In the genomic region with DNA sequence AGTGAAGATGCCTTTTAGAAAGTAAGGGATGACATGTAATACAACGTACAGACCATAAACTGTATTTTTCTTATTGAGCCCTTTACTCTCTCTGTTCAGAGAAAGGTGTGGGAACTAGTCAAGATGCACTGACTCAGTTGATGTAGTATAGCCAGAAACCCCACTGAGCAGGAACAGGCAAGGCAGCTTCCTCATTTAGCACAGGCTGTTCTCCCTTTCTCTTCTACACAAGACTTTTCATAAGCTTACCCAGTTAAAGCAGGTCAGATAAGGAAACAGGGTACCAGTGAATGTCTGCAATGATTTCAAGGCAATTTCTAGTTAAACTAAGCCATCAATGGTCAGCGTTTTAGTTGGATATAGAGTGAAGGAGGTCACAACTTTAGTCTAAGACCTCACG, we compare ENCODE assay signal across 28 mouse cellular contexts. TPM values are rescaled to one million over a fixed set of nuclear protein-coding genes. Genes with fewer than 3 reads are reported as not detected.
DNase-seq lines count a peak whose midpoint lies in the region; ATAC-seq and TF ChIP-seq lines count a peak whose summit lies in the region.
"Had no signal": no experiment of that assay in that cellular context is flagged by ENCODE, and none has a peak within 500 bp of the region (broad histone marks: within the 10 kb centered on the region; RNA-seq: fewer than 3 reads in every experiment).

No protein-coding gene starts in this region.

- peak overlapping the region; percentile 73 for H3K9ac ChIP-seq in liver, embryonic 16.5 days (ENCODE audit: low read depth, low read length)
- no peak overlapping the region for H3K9ac ChIP-seq in midbrain, postnatal 0 days (replicated peaks; ENCODE audit: low read length, poor library complexity, severe bottlenecking)
- no peak overlapping the region for H3K9ac ChIP-seq in midbrain, embryonic 15.5 days
- H3K9ac ChIP-seq: embryonic facial prominence, embryonic 12.5 days; heart, embryonic 15.5 days; midbrain, embryonic 13.5 days had no signal

- peak overlapping the region; percentile 99 for H3K27ac ChIP-seq in liver, embryonic 16.5 days (ENCODE audit: low read length)
- no peak overlapping the region for H3K27ac ChIP-seq in midbrain, postnatal 0 days (ENCODE audit: low read depth, low read length)
- H3K27ac ChIP-seq in midbrain, embryonic 15.5 days = no peak overlapping the region
- H3K27ac ChIP-seq: embryonic facial prominence, embryonic 12.5 days; heart, embryonic 15.5 days; midbrain, embryonic 13.5 days had no signal

- peaks cover 87% of the 10 kb centered on the region for H3K4me1 ChIP-seq in erythroblast, embryonic 14.5 days (ENCODE audit: control insufficient read depth)
- peaks cover 32% of the 10 kb centered on the region for H3K4me1 ChIP-seq in liver, embryonic 16.5 days (ENCODE audit: control insufficient read depth, low read depth, low read length)
- H3K4me1 ChIP-seq in midbrain, postnatal 0 days (ENCODE audit: insufficient read depth, low read length) = no peaks in the 10 kb centered on the region
- H3K4me1 ChIP-seq in midbrain, embryonic 15.5 days = no peaks in the 10 kb centered on the region
- H3K4me1 ChIP-seq: embryonic facial prominence, embryonic 12.5 days; heart, embryonic 15.5 days; midbrain, embryonic 13.5 days had no signal

- H3K9me3 ChIP-seq in erythroblast, embryonic 14.5 days (ENCODE audit: control insufficient read depth, low read length) = no peaks in the 10 kb centered on the region
- no peaks in the 10 kb centered on the region for H3K9me3 ChIP-seq in liver, embryonic 16.5 days (replicated peaks; ENCODE audit: control insufficient read depth, low read length)
- no peaks in the 10 kb centered on the region for H3K9me3 ChIP-seq in midbrain, postnatal 0 days (ENCODE audit: low read length)
- no peaks in the 10 kb centered on the region for H3K9me3 ChIP-seq in midbrain, embryonic 15.5 days
- H3K9me3 ChIP-seq: embryonic facial prominence, embryonic 12.5 days; heart, embryonic 15.5 days; midbrain, embryonic 13.5 days had no signal

- peaks cover 6% of the 10 kb centered on the region for H3K36me3 ChIP-seq in erythroblast, embryonic 14.5 days (ENCODE audit: control insufficient read depth)
- H3K36me3 ChIP-seq in liver, embryonic 16.5 days (ENCODE audit: control insufficient read depth, insufficient read depth) = no peaks in the 10 kb centered on the region
- no peaks in the 10 kb centered on the region for H3K36me3 ChIP-seq in midbrain, postnatal 0 days (ENCODE audit: insufficient read depth, low read length)
- H3K36me3 ChIP-seq in midbrain, embryonic 15.5 days (replicated peaks) = no peaks in the 10 kb centered on the region
- H3K36me3 ChIP-seq: embryonic facial prominence, embryonic 12.5 days; heart, embryonic 15.5 days; midbrain, embryonic 13.5 days had no signal

- no peak for TF ChIP-seq CTCF in midbrain, postnatal 0 days (IDR thresholded peaks at IDR 0.05)

- no peak for ATAC-seq in liver, embryonic 16.5 days (ENCODE audit: low read depth)
- no peak for ATAC-seq in midbrain, postnatal 0 days (ENCODE audit: low FRiP score)
- ATAC-seq in midbrain, embryonic 15.5 days (replicated peaks) = no peak
- ATAC-seq: CD4-positive, CD25-positive, alpha-beta regulatory T cell, adult 4 months; forebrain, embryonic 16.5 days; midbrain, embryonic 13.5 days had no signal

- peak overlapping the region; percentile 47 for H3K4me3 ChIP-seq in erythroblast, embryonic 14.5 days (replicated peaks)
- peak overlapping the region; percentile 22; the same call in 1 of the 2 replicates for H3K4me3 ChIP-seq in liver, embryonic 16.5 days (ENCODE audit: low read depth, low read length)
- no peak overlapping the region for H3K4me3 ChIP-seq in midbrain, postnatal 0 days (ENCODE audit: low read depth, low read length)
- no peak overlapping the region for H3K4me3 ChIP-seq in midbrain, embryonic 15.5 days
- H3K4me3 ChIP-seq: embryonic facial prominence, embryonic 12.5 days; heart, embryonic 15.5 days; midbrain, embryonic 13.5 days; myocyte had no signal

- H3K27me3 ChIP-seq in erythroblast, embryonic 14.5 days (ENCODE audit: control insufficient read depth) = no peaks in the 10 kb centered on the region
- H3K27me3 ChIP-seq in liver, embryonic 16.5 days (ENCODE audit: control insufficient read depth, insufficient read depth, low read depth, low read length) = no peaks in the 10 kb centered on the region
- no peaks in the 10 kb centered on the region for H3K27me3 ChIP-seq in midbrain, postnatal 0 days (ENCODE audit: insufficient read depth, low read length)
- H3K27me3 ChIP-seq in midbrain, embryonic 15.5 days (replicated peaks) = no peaks in the 10 kb centered on the region
- H3K27me3 ChIP-seq: embryonic facial prominence, embryonic 12.5 days; heart, embryonic 15.5 days; midbrain, embryonic 13.5 days had no signal

- peak overlapping the region; percentile 50 for H3K4me2 ChIP-seq in liver, embryonic 16.5 days (ENCODE audit: low read depth, low read length)
- no peak overlapping the region for H3K4me2 ChIP-seq in midbrain, postnatal 0 days (ENCODE audit: low read depth, low read length, poor library complexity, severe bottlenecking)
- H3K4me2 ChIP-seq in midbrain, embryonic 15.5 days = no peak overlapping the region
- H3K4me2 ChIP-seq: embryonic facial prominence, embryonic 12.5 days; heart, embryonic 15.5 days; midbrain, embryonic 13.5 days had no signal

- 37% methylated on average over 3 of the region's 3 CpGs for WGBS in liver, embryonic 16.5 days (ENCODE audit: insufficient replicate concordance)
- WGBS in midbrain, postnatal 0 days = 82% methylated on average over 3 of the region's 3 CpGs
- 89% methylated on average over 3 of the region's 3 CpGs for WGBS in midbrain, embryonic 15.5 days

- DNase-seq in A20 (ENCODE audit: low read depth, low spot score) (peak; percentile 70), ES-CJ7 (ENCODE audit: low read depth, low spot score) (peak; percentile 12)
- DNase-seq in midbrain, postnatal 0 days (ENCODE audit: low spot score) = no peak
- DNase-seq in thymus, postnatal 0 days (ENCODE audit: low spot score) = no peak
- DNase-seq: cerebellum, adult 9-10 months; kidney, adult 9 months; kidney, postnatal 36 days; thymus, postnatal 36 days had no signal

RNA-seq across cellular contexts. Expression of a gene that starts 8.5 kb away (rescaled TPM):
- 85.0 and 543 TPM in 2 replicates for polyA plus RNA-seq in erythroblast, embryonic 14.5 days (2012)
- 114 and 115 TPM in 2 replicates for polyA plus RNA-seq in liver, embryonic 16.5 days (2015; fragmentation: Nextera tagmentation; extraction: Ambion mirVana)
- 1.0 TPM in 1 of 2 replicates, not detected in the other for total RNA-seq in midbrain, postnatal 0 days (2014; rRNA removed)
- 1.1 TPM in 1 of 2 replicates, not detected in the other for polyA plus RNA-seq in midbrain, postnatal 0 days (2015; fragmentation: Nextera tagmentation; extraction: Ambion mirVana)
- polyA plus RNA-seq in midbrain, embryonic 15.5 days (2015; fragmentation: Nextera tagmentation; extraction: Ambion mirVana) = 155 and 221 TPM in 2 replicates
- polyA plus RNA-seq in thymus, postnatal 0 days (2015; fragmentation: Nextera tagmentation; extraction: Ambion mirVana) = 2.1 and 2.6 TPM in 2 replicates
- total RNA-seq: adrenal gland, adult 18-20 months; adrenal gland, postnatal 4 days; gastrocnemius, postnatal 36 days; layer of hippocampus, postnatal 10 days; left cerebral cortex, postnatal 14 days had no signal
- polyA plus RNA-seq: CD4-positive, CD25-positive, alpha-beta regulatory T cell, adult 4 months; myocyte; small intestine, adult 2 months had no signal

RNA-seq across cellular contexts. Expression of a gene that starts 18.6 kb away (rescaled TPM):
- polyA plus RNA-seq in erythroblast, embryonic 14.5 days (2012) = 4.0 and 4.3 TPM in 2 replicates
- 24.9 and 31.8 TPM in 2 replicates for polyA plus RNA-seq in liver, embryonic 16.5 days (2015; fragmentation: Nextera tagmentation; extraction: Ambion mirVana)
- not detected in 2 replicates for total RNA-seq in midbrain, postnatal 0 days (2014; rRNA removed)
- not detected in 2 replicates for polyA plus RNA-seq in midbrain, postnatal 0 days (2015; fragmentation: Nextera tagmentation; extraction: Ambion mirVana)
- polyA plus RNA-seq in midbrain, embryonic 15.5 days (2015; fragmentation: Nextera tagmentation; extraction: Ambion mirVana) = 1.8 and 2.5 TPM in 2 replicates
- polyA plus RNA-seq in thymus, postnatal 0 days (2015; fragmentation: Nextera tagmentation; extraction: Ambion mirVana) = 0.88 and 1.3 TPM in 2 replicates
- total RNA-seq: adrenal gland, adult 18-20 months; adrenal gland, postnatal 4 days; gastrocnemius, postnatal 36 days; layer of hippocampus, postnatal 10 days; left cerebral cortex, postnatal 14 days had no signal
- polyA plus RNA-seq: CD4-positive, CD25-positive, alpha-beta regulatory T cell, adult 4 months; cortical plate, adult 2 months; forebrain, embryonic 16.5 days; myocyte; small intestine, adult 2 months had no signal

RNA-seq across cellular contexts. Expression of a gene that starts 21.2 kb away (rescaled TPM):
- polyA plus RNA-seq in erythroblast, embryonic 14.5 days (2012) = 0.10 TPM in 1 of 2 replicates, not detected in the other
- 0.22 TPM in 1 of 2 replicates, not detected in the other for polyA plus RNA-seq in liver, embryonic 16.5 days (2015; fragmentation: Nextera tagmentation; extraction: Ambion mirVana)
- total RNA-seq in midbrain, postnatal 0 days (2014; rRNA removed) = not detected in 2 replicates
- polyA plus RNA-seq in midbrain, postnatal 0 days (2015; fragmentation: Nextera tagmentation; extraction: Ambion mirVana) = not detected in 2 replicates
- polyA plus RNA-seq in midbrain, embryonic 15.5 days (2015; fragmentation: Nextera tagmentation; extraction: Ambion mirVana) = not detected in 2 replicates
- not detected in 2 replicates for polyA plus RNA-seq in thymus, postnatal 0 days (2015; fragmentation: Nextera tagmentation; extraction: Ambion mirVana)
- total RNA-seq: adrenal gland, adult 18-20 months; adrenal gland, postnatal 4 days; gastrocnemius, postnatal 36 days; layer of hippocampus, postnatal 10 days; left cerebral cortex, postnatal 14 days had no signal
- polyA plus RNA-seq: CD4-positive, CD25-positive, alpha-beta regulatory T cell, adult 4 months; cortical plate, adult 2 months; forebrain, embryonic 16.5 days; heart, embryonic 15.5 days; hindbrain, embryonic 11.5 days; limb, embryonic 14.5 days; lung, embryonic 16.5 days; midbrain, embryonic 13.5 days; myocyte; neural tube, embryonic 14.5 days; small intestine, adult 2 months had no signal

RNA-seq across cellular contexts. Expression of a gene that starts 24.5 kb away (rescaled TPM):
- polyA plus RNA-seq in erythroblast, embryonic 14.5 days (2012) = not detected in 2 replicates
- not detected in 2 replicates for polyA plus RNA-seq in liver, embryonic 16.5 days (2015; fragmentation: Nextera tagmentation; extraction: Ambion mirVana)
- not detected in 2 replicates for total RNA-seq in midbrain, postnatal 0 days (2014; rRNA removed)
- polyA plus RNA-seq in midbrain, postnatal 0 days (2015; fragmentation: Nextera tagmentation; extraction: Ambion mirVana) = not detected in 2 replicates
- not detected in 2 replicates for polyA plus RNA-seq in midbrain, embryonic 15.5 days (2015; fragmentation: Nextera tagmentation; extraction: Ambion mirVana)
- not detected in 2 replicates for polyA plus RNA-seq in thymus, postnatal 0 days (2015; fragmentation: Nextera tagmentation; extraction: Ambion mirVana)
- total RNA-seq: adrenal gland, adult 18-20 months; adrenal gland, postnatal 4 days; gastrocnemius, postnatal 36 days; layer of hippocampus, postnatal 10 days; left cerebral cortex, postnatal 14 days had no signal
- polyA plus RNA-seq: cortical plate, adult 2 months; embryonic facial prominence, embryonic 12.5 days; forebrain, embryonic 16.5 days; heart, embryonic 15.5 days; hindbrain, embryonic 11.5 days; limb, embryonic 14.5 days; lung, embryonic 16.5 days; midbrain, embryonic 13.5 days; myocyte; neural tube, embryonic 14.5 days; small intestine, adult 2 months had no signal

RNA-seq across cellular contexts. Expression of a gene that starts 32.8 kb away (rescaled TPM):
- not detected in 2 replicates for polyA plus RNA-seq in erythroblast, embryonic 14.5 days (2012)
- polyA plus RNA-seq in liver, embryonic 16.5 days (2015; fragmentation: Nextera tagmentation; extraction: Ambion mirVana) = not detected in 2 replicates
- 0.05 TPM in 1 of 2 replicates, not detected in the other for total RNA-seq in midbrain, postnatal 0 days (2014; rRNA removed)
- polyA plus RNA-seq in midbrain, postnatal 0 days (2015; fragmentation: Nextera tagmentation; extraction: Ambion mirVana) = not detected in 2 replicates
- not detected in 2 replicates for polyA plus RNA-seq in midbrain, embryonic 15.5 days (2015; fragmentation: Nextera tagmentation; extraction: Ambion mirVana)
- polyA plus RNA-seq in thymus, postnatal 0 days (2015; fragmentation: Nextera tagmentation; extraction: Ambion mirVana) = not detected in 2 replicates
- total RNA-seq: adrenal gland, adult 18-20 months; adrenal gland, postnatal 4 days; gastrocnemius, postnatal 36 days; layer of hippocampus, postnatal 10 days; left cerebral cortex, postnatal 14 days had no signal
- polyA plus RNA-seq: cortical plate, adult 2 months; embryonic facial prominence, embryonic 12.5 days; forebrain, embryonic 16.5 days; heart, embryonic 15.5 days; hindbrain, embryonic 11.5 days; limb, embryonic 14.5 days; lung, embryonic 16.5 days; midbrain, embryonic 13.5 days; myocyte; neural tube, embryonic 14.5 days; small intestine, adult 2 months had no signal

Comparison
In these comparisons a context has a peak if more than half of its experiments do, and no peak if none do; other contexts are left out.
1. RNA of a gene that starts 8.5 kb away (polyA plus RNA-seq): 155 to 221 TPM in midbrain, embryonic 15.5 days, 114 to 115 TPM in liver, embryonic 16.5 days and 85.0 to 543 TPM in erythroblast, embryonic 14.5 days; 2.1 to 2.6 TPM in thymus, postnatal 0 days and 1.1 TPM in midbrain, postnatal 0 days; every median in the first group is over 10 times any median in the second.
2. DNase-seq: peak in A20 (single experiment) and ES-CJ7 (single experiment); none in midbrain, postnatal 0 days (single experiment) and thymus, postnatal 0 days (single experiment).
3. H3K4me3 ChIP-seq: peak in erythroblast, embryonic 14.5 days (single experiment) and liver, embryonic 16.5 days (single experiment); none in midbrain, postnatal 0 days (single experiment) and midbrain, embryonic 15.5 days (single experiment).